ENCODE assay signal across 15 mouse cellular contexts in the genomic region with DNA sequence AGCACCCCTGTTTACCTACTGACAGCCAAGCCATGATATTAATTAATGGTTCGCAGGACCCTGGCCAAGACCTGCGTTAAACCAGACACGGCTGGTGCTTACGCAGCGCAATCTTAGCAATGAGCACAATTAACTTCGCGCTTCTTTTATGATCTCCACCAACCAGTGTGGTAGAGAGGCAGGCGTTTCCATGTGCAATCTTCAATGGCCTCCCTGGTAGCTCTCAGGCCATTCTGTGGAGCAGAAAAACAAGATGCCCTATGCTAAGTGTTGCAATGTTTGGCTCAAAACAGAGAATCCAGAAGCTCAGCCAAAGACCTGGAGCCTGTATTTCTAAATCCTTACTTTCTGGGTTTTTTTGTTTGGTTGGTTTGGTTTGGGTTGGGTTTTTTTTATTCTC.
"Had no signal": no experiment of that assay in that cellular context is flagged by ENCODE, and none has a peak within 500 bp of the region (broad histone marks: within the 10 kb centered on the region; RNA-seq: fewer than 3 reads in every experiment).

No protein-coding gene starts in this region.

- H3K27ac ChIP-seq: macrophage; midbrain, embryonic 13.5 days; midbrain, embryonic 15.5 days; neural tube, embryonic 12.5 days had no signal

- H3K9me3 ChIP-seq: megakaryocyte, embryonic 14.5 days; midbrain, embryonic 13.5 days; midbrain, embryonic 15.5 days; neural tube, embryonic 12.5 days had no signal

- H3K27me3 ChIP-seq: midbrain, embryonic 13.5 days; midbrain, embryonic 15.5 days; neural tube, embryonic 12.5 days had no signal

- H3K9ac ChIP-seq: lung, embryonic 14.5 days; midbrain, embryonic 13.5 days; midbrain, embryonic 15.5 days; neural tube, embryonic 12.5 days had no signal

- H3K4me1 ChIP-seq: megakaryocyte, embryonic 14.5 days; midbrain, embryonic 13.5 days; midbrain, embryonic 15.5 days; neural tube, embryonic 12.5 days had no signal

- H3K4me2 ChIP-seq: lung, embryonic 14.5 days; midbrain, embryonic 11.5 days; midbrain, embryonic 13.5 days; midbrain, embryonic 15.5 days; neural tube, embryonic 12.5 days had no signal

- DNase-seq: lung, adult 18-20 months; lung, embryonic 14.5 days; lung, postnatal 14 days; lung, postnatal 36 days; right cerebral cortex, postnatal 14 days; spleen, adult 18-20 months; thymus, adult 18-20 months; thymus, postnatal 14 days; thymus, postnatal 36 days had no signal

- ATAC-seq: midbrain, embryonic 13.5 days; midbrain, embryonic 15.5 days had no signal

- H3K4me3 ChIP-seq: megakaryocyte, embryonic 14.5 days; midbrain, embryonic 13.5 days; midbrain, embryonic 15.5 days; neural tube, embryonic 12.5 days had no signal

- H3K36me3 ChIP-seq: midbrain, embryonic 13.5 days; midbrain, embryonic 15.5 days; neural tube, embryonic 12.5 days had no signal
